ENCODE assay signal across 7 mouse cellular contexts in genomic region chr11:30198091-30198675, GRCm38 (mm10).
A peak's percentile ranks its signal among the peaks of the same experiment; 100 is the strongest.
DNase-seq lines count a peak whose midpoint lies in the region; ATAC-seq and TF ChIP-seq lines count a peak whose summit lies in the region.

No protein-coding gene starts in this region.

- H3K36me3 ChIP-seq in liver, embryonic 14.5 days (replicated peaks; ENCODE audit: control insufficient read depth, insufficient read depth, low read depth): no peaks in the 10 kb centered on the region
- H3K36me3 ChIP-seq in stomach, embryonic 16.5 days (ENCODE audit: control insufficient read depth, insufficient read depth, low read length): no peaks in the 10 kb centered on the region

- peak; percentile 46 for TF ChIP-seq CTCF in liver, embryonic 14.5 days (IDR thresholded peaks at IDR 0.05; ENCODE audit: low read depth)

- TF ChIP-seq EP300 in liver, embryonic 14.5 days (IDR thresholded peaks at IDR 0.05; ENCODE audit: low read depth): no peak

- peak overlapping the region; percentile 59 for H3K4me2 ChIP-seq in liver, embryonic 14.5 days (ENCODE audit: low read depth)
- peak overlapping the region; percentile 68 for H3K4me2 ChIP-seq in stomach, embryonic 16.5 days (ENCODE audit: low read depth, low read length)

- peak overlapping the region; percentile 53 to 55 for H3K4me3 ChIP-seq in liver, embryonic 14.5 days (ENCODE audit: insufficient read depth in 1 of 2, low read depth in 2 of 2, low read length in 2 of 2)
- H3K4me3 ChIP-seq in stomach, embryonic 16.5 days (replicated peaks; ENCODE audit: low read length): peak overlapping the region; percentile 58

- H3K27ac ChIP-seq in liver, embryonic 14.5 days: peak overlapping the region; percentile 15; the same call in 1 of the 2 replicates
- H3K27ac ChIP-seq in stomach, embryonic 16.5 days (ENCODE audit: low read length): peak overlapping the region; percentile 96

- peak overlapping the region; percentile 55 for H3K9ac ChIP-seq in liver, embryonic 14.5 days (replicated peaks)
- peak overlapping the region; percentile 76 for H3K9ac ChIP-seq in stomach, embryonic 16.5 days (ENCODE audit: low read length)

- intact Hi-C loops in gastrocnemius, postnatal 14 days (cut with DNase I; ENCODE audit: low total_unique reads): no loop called here

- no peaks in the 10 kb centered on the region for H3K9me3 ChIP-seq in liver, embryonic 14.5 days (ENCODE audit: control insufficient read depth, low read length)
- H3K9me3 ChIP-seq in stomach, embryonic 16.5 days (replicated peaks; ENCODE audit: control insufficient read depth, low read length): no peaks in the 10 kb centered on the region

- peak; percentile 53 for DNase-seq in cerebellum, adult 9-11 months
- peak; percentile 20 for DNase-seq in gastrocnemius, postnatal 14 days
- DNase-seq in induced T-regulatory cell, adult 2 months (ENCODE audit: low read depth): peak; percentile 96
- DNase-seq in liver, embryonic 14.5 days (ENCODE audit: low read depth in 3 of 3, low spot score in 3 of 3): peak; percentile 42 to 44 (median 43)
- peak; percentile 81 to 87 for DNase-seq in natural killer cell, adult 2 months (ENCODE audit: low spot score in 2 of 2)

- peaks cover 0 to 6% of the 10 kb centered on the region in 2 experiments; a peak in 3 of 4 replicates for H3K4me1 ChIP-seq in liver, embryonic 14.5 days (replicated peaks; ENCODE audit: control insufficient read depth in 2 of 2, insufficient read depth in 2 of 2, low read length in 1 of 2)
- peaks cover 10% of the 10 kb centered on the region for H3K4me1 ChIP-seq in stomach, embryonic 16.5 days (ENCODE audit: control insufficient read depth, insufficient read depth, low read length)

- no peaks in the 10 kb centered on the region; the same call in none of the 2 replicates for H3K27me3 ChIP-seq in liver, embryonic 14.5 days (ENCODE audit: control insufficient read depth, insufficient read depth, low read length)
- H3K27me3 ChIP-seq in stomach, embryonic 16.5 days (ENCODE audit: control insufficient read depth, insufficient read depth, low read length): no peaks in the 10 kb centered on the region

- under 1% methylated on average over 34 of the region's 34 CpGs for WGBS in liver, embryonic 14.5 days (ENCODE audit: insufficient replicate concordance)
- 1% methylated on average over 34 of the region's 34 CpGs for WGBS in stomach, embryonic 16.5 days

- ATAC-seq in activated CD4-positive, CD25-positive, alpha-beta regulatory T cell, adult 4 months: peak; percentile 88
- ATAC-seq in liver, embryonic 14.5 days (ENCODE audit: insufficient read depth): peak; percentile 84
- ATAC-seq in stomach, embryonic 16.5 days (ENCODE audit: insufficient read depth, low FRiP score): peak; percentile 93

Comparison
In these comparisons a context has a peak if more than half of its experiments do, and no peak if none do; other contexts are left out.
1. Peak in every context shown above with its lines: DNase-seq, ATAC-seq, H3K4me3 ChIP-seq and H3K27ac ChIP-seq.
2. DNase-seq: peak in every context shown above with its lines; median percentile 96 in induced T-regulatory cell, adult 2 months; 84 in natural killer cell, adult 2 months; 53 in cerebellum, adult 9-11 months; 43 in liver, embryonic 14.5 days; 20 in gastrocnemius, postnatal 14 days.